Mouse (Mus musculus) adrenal gland, postnatal 14 days (tissue): ENCODE measurements around the gene Acacb. TPM values are rescaled to one million over a fixed set of nuclear protein-coding genes. Genes with fewer than 3 reads are reported as not detected.

Source experiments
- DNase-seq: peaks from one replicate; pipeline ENCODE4 v3.0.0; 2021; ENCODE audit warnings: mixed read lengths
- long read RNA-seq, 2 experiments: library from polyadenylated mRNA; stranded (forward); transcript quantifications; one replicate each; pipeline ENCODE4 v2.0.0; 2021
- total RNA-seq: library from RNA; stranded (reverse); gene quantifications from 2 replicates; pipeline ENCODE4 v1.2.3, GENCODE M21; 2021

The Acacb gene
- total RNA-seq: 121 and 148 TPM in 2 replicates
- long read RNA-seq, experiment 1, partial matches to known transcripts: 12 of 15 reads
- long read RNA-seq, experiment 1, other reads (novel, unspliced or antisense): 3 of 15 reads
- long read RNA-seq, experiment 2, full-length matches to known transcripts: 1 of 26 reads
- long read RNA-seq, experiment 2, partial matches to known transcripts: 11 of 26 reads
- long read RNA-seq, experiment 2, other reads (novel, unspliced or antisense): 14 of 26 reads

- DNase-seq: peak; percentile 72
These were observed at the start of gene Acacb for GRCm38 (mm10) chr5:114146028-114146888. Gene Acacb (plus strand): TSS chr5:114146535.

- peak; percentile 95 for DNase-seq
These were observed 46.5 kb upstream of the Acacb start for GRCm38 (mm10) chr5:114099709-114100389.

DNA sequence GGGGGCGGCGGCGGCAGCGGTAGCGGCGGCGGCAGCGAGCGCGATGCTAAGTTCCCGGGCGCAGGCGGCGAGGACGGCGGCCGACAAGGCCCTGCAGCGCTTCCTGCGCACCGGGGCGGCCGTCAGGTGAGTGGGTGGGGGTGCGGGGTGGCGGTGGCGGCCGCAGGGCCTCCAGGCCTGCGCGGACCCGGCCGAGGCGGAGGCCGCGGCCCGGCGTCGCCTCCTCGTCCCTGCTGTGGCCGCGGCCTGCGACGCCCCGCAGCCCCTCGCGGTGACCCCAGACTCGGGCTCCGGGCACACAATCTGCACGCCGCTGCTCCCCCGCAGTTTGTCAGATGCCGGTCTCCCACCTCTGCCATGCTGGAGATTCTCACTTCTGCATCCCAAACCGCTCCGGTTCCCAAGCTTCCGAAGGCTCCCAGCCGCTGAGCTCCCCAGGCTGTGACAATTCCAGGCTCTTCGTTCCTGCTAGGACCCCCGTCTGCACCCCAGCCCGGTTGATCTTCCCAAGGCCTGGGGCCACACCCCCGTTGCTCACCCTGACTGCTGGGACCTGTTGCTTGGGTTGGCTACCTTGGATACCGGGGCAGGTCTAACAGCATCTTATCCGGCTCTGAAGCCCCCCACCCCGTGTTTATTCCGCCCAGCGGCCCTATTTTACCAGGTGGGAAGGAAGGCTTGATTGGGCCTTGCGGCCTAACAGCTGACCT lies 45.8 kb upstream of the Acacb start:
- DNase-seq: no peak

DNA sequence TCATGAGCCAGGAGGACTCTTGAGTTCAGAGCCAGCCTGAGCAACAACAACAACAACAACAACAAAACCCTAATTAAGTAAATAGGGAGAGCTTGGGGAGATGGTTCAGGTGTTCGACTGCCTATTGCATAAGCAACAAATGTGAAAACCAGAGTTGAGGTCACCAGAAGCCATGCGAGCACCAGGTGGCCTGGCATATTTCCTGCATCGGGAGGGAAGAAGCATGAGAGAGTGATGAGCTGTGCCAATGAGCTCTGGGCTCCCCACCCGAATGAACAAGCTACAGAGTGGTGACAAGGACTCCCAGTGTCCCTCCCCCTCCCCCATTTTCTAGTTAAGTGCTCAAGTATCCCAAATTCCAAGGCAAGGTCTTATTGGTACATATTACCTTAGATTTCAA lies 44.5 kb upstream of the Acacb start:
- DNase-seq: no peak

GRCm38 (mm10) chr5:114102807-114103206 lies 43.5 kb upstream of the Acacb start:
- DNase-seq: no peak

- peak; percentile 57 for DNase-seq
These were observed 39.9 kb upstream of the Acacb start for GRCm38 (mm10) chr5:114106391-114106935.

DNA sequence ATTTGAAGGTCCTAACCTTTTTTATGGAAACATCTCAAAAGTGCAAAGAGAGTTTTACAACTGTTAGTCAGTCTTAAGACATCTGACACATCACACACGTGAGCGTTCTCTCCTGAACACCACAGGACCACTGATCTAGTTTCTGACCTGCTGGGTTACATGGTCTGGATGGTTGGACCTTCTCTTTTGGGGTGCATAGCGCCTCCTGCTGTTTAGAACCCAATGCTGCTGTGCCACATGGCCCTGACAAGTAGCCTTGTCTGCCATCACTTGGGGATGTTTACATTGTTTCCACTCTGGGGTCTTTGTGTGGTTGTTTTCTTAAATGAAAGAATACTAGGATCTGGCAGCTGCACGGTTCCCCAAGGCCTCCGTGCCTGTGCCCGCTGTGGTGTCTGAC lies 33.0 kb upstream of the Acacb start:
- no peak for DNase-seq

GRCm38 (mm10) chr5:114115030-114115429 lies 31.3 kb upstream of the Acacb start:
- DNase-seq: no peak

DNA sequence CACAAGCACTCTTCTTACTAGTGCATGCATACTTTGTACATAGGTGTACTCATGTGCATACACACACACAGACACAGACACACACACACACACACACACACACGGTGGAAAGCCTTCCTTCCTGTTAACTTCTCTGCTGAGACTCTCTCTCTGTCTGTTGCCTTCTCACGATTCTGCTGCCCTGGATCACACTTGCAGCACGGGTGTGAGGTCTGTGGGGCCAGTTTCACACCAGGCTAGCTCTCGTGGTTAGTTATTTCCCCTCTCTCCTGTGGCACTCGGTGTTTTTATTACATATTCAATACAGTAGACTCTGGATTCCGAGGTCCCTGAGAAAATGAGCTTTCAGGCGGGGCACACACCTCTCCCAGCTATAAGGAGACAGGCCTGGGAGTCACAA lies 29.7 kb upstream of the Acacb start:
- no peak for DNase-seq

GRCm38 (mm10) chr5:114119806-114120205 lies 26.5 kb upstream of the Acacb start:
- no peak for DNase-seq

- no peak for DNase-seq
These were observed 20.3 kb upstream of the Acacb start for GRCm38 (mm10) chr5:114126008-114126407.

DNA sequence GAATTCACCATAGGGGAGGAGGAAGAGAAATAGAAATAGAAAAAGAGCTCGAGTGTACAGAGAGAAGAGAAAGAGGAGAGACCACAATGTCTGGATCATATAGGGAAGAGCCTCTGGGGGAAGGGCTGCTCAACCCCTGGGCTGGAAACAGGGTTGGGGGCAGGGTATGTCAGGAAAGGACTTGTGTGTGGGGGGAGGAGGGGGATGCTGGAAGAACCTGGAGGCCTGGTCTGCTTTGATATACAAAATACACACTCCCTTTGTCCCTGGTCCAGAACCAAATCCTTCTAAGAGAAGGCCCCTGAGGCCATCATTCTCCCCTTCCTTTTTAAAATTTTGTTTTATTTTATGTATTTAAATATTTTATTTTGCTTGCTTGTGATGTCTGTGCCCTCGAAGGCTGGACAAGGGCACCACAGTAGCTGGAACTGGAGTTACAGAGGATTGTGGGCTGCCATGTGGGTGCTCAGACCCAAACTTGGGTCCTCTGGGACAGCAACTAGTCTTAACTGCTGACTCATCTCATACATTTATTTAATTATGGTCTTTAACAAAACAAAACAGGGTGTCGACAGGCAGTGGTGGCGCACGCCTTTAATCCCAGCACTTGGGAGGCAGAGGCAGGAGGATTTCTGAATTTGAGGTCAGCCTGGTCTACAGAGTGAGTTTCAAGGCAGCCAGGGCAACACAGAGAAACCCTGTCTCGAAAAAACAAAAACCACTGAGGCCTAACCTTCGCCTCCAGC lies 19.7 kb upstream of the Acacb start:
- no peak for DNase-seq

GRCm38 (mm10) chr5:114127374-114128349 lies 18.7 kb upstream of the Acacb start, which contains the start of gene Alkbh2:
Gene Alkbh2 (minus strand): TSS chr5:114128218.
- DNase-seq: peak; percentile 93

GRCm38 (mm10) chr5:114129550-114130210 lies 16.7 kb upstream of the Acacb start:
- DNase-seq: no peak

DNA sequence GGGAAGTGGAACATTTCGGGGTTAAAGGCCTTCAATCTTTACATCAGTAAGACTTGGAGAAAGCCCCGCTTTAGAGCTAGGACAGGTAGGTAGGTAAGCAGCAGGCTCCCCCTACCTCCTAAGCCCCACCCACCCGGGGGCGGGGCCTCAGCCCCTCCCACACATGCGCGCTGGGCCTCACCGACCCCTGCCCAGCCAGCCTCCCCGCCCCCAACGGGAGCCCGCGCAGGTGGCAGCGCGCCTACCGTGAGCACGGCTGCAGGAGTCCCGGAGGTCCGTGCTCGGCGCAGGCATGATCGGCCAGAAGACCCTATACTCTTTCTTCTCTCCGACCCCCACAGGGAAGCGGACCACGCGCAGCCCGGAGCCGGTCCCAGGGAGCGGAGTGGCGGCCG lies 16.1 kb upstream of the Acacb start, which contains the start of gene Ung:
Gene Ung, plus strand, starts transcription at position 176 of the 395 bp plus-strand sequence.
- peak; percentile 60 for DNase-seq

DNA sequence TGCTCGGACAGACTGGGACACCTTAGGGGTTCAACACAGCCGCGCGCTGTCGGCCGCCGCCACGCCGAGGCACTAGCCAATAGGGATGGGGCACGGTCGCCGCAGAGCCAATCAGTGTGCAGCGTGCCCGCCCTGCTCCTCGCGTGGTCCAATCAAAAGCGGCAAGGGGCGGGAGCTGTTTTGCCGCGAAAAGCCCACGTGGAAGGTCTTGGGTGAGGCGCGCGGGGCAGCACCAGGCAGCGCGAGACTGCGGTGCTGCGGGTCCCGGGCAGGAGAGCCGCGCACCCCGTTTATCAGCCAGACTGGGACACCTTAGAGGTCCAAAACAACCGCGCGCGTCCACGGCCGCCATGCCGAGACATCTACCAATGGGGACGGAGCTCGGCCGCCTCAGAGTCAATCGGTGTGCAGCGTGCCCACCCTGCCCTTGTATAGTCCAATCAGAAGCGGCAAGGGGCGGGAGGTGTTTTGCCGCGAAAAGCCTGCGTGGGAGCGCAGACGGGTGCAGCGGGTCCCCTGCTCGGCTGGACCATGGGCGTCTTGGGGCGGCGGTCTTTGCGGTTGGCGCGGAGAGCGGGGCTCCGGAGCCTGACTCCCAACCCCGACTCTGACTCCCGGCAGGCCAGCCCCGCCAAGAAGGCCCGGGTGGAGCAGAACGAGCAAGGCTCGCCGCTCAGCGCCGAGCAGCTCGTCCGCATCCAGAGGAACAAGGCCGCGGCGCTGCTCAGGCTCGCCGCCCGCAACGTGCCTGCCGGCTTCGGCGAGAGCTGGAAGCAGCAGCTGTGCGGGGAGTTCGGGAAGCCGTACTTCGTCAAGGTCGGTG lies 15.4 kb upstream of the Acacb start:
- DNase-seq: peak; percentile 96

DNA sequence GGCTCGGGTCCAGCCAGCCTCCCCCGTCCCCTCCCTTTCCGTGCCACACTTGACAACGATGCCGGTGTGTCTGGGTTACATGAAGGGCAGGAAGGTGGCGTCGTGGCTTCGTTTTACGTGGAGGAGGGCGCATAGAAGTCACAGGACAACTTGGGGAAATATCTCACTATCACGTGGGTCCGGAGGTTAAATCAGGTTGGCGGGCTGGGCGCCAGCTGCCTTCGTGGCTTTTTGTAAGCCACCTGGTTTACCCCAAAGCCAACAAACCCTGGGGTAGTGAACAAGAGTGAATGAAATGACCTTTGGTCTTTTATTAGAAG lies 14.9 kb upstream of the Acacb start:
- DNase-seq: peak; percentile 78

- DNase-seq: no peak
These were observed 13.5 kb upstream of the Acacb start for GRCm38 (mm10) chr5:114132841-114133240.
